Mouse (Mus musculus) embryonic stem cell, embryonic (primary cell): ENCODE data around the gene Rae1.

ENCODE experiments used
- CTCF ChIA-PET, 4 experiments: fragments of 300-600 bp in 2 of 4; fragments of 350-600 bp in 2 of 4; sonication (Branson Sonifier 250); formaldehyde crosslinking; loops; one replicate each; lab custom pipeline; 2022; ENCODE audit warnings: inconsistent platforms in 2 of 4; lab: Charles Lee
- POLR2A ChIA-PET, 4 experiments: fragments of 300-600 bp in 2 of 4; fragments of 350-600 bp in 2 of 4; sonication (Branson Sonifier 250); formaldehyde crosslinking; loops; one replicate each; lab custom pipeline; 2022; ENCODE audit warnings: antibody characterized with exemption in 4 of 4, inconsistent platforms in 1 of 4; lab: Charles Lee

Rae1 gene

GRCm38 (mm10) chr2:173028508-173029031 is 28.7 kb downstream of the Rae1 start:
- ChIA-PET CTCF (interaction anchor here in 1 of 4 experiments (1.1 kb wide), 1 partner anchor 18 kb away, joined by 3 read pairs; no protein-coding TSS in a partner anchor), POLR2A (interaction anchor here in 3 of 4 experiments (0.7 to 35.9 kb wide), 8 partner anchors 6 to 64 kb away, joined by 3 to 593 read pairs (median 68); partner anchors contain the start of genes Rbm38 (in 3 of the 3) and Rae1 (in 1 of the 3))

- ChIA-PET POLR2A (interaction anchor here in 3 of 4 experiments (0.6 to 35.9 kb wide), 9 partner anchors 4 to 1230 kb away, joined by 3 to 593 read pairs (median 5); partner anchors contain the start of gene Rbm38 (in 3 of the 3)), CTCF (interaction anchor here in 1 of 4 experiments (1.2 kb wide), 1 partner anchor 59 kb away, joined by 3 read pairs; no protein-coding TSS in a partner anchor)
Measured at GRCm38 (mm10) chr2:173030591-173031338, 30.8 kb downstream of the Rae1 start.

- ChIA-PET POLR2A (interaction anchor here in 3 of 4 experiments (0.7 to 35.9 kb wide), 5 partner anchors 10 to 17 kb away, joined by 3 to 593 read pairs (median 8); partner anchors contain the start of gene Rbm38 (in 2 of the 3)), CTCF (no interaction called here)
Measured at GRCm38 (mm10) chr2:173033531-173033930, 33.6 kb downstream of the Rae1 start.

GRCm38 (mm10) chr2:173034998-173035397 is 35.1 kb downstream of the Rae1 start:
- CTCF ChIA-PET: interaction anchor here in 1 of 4 experiments (0.6 kb wide), 1 partner anchor 11 kb away, joined by 12 read pairs; no protein-coding TSS in a partner anchor

GRCm38 (mm10) chr2:173035653-173036052 is 35.7 kb downstream of the Rae1 start:
- ChIA-PET POLR2A (interaction anchor here in 2 of 4 experiments (0.9 to 35.9 kb wide), 4 partner anchors 13 to 16 kb away, joined by 3 to 593 read pairs (median 70); partner anchors contain the start of gene Rbm38 (in 2 of the 2)), CTCF (interaction anchor here in 1 of 4 experiments (1.8 kb wide), 1 partner anchor 54 kb away, joined by 4 read pairs; no protein-coding TSS in a partner anchor)

More at GRCm38 (mm10) chr2:173034998-173035397, 35.1 kb downstream of the Rae1 start:
- POLR2A ChIA-PET: interaction anchor here in 3 of 4 experiments (0.6 to 35.9 kb wide), 5 partner anchors 12 to 945 kb away, joined by 3 to 593 read pairs (median 8); partner anchors contain the start of gene Rbm38 (in 2 of the 3)

- CTCF ChIA-PET: interaction anchor here in 2 of 4 experiments (0.7 to 1.8 kb wide), 2 partner anchors 53 to 57 kb away, joined by 4 to 5 read pairs; no protein-coding TSS in a partner anchor
- POLR2A ChIA-PET: interaction anchor here in 3 of 4 experiments (0.6 to 35.9 kb wide), 9 partner anchors 10 to 61 kb away, joined by 3 to 593 read pairs (median 3); partner anchors contain the start of gene Rbm38 (in 2 of the 3)
Measured at GRCm38 (mm10) chr2:173036055-173036454, 36.1 kb downstream of the Rae1 start.

GRCm38 (mm10) chr2:173036611-173037010 is 36.7 kb downstream of the Rae1 start:
- CTCF ChIA-PET: interaction anchor here in 2 of 4 experiments (0.7 to 1.8 kb wide), 2 partner anchors 53 to 57 kb away, joined by 4 to 5 read pairs; no protein-coding TSS in a partner anchor
- POLR2A ChIA-PET: interaction anchor here in 3 of 4 experiments (0.6 to 35.9 kb wide), 14 partner anchors 10 to 62 kb away, joined by 3 to 593 read pairs (median 3); partner anchors contain the start of gene Rbm38 (in 2 of the 3)

- ChIA-PET POLR2A (interaction anchor here in 3 of 4 experiments (0.7 to 35.9 kb wide), 11 partner anchors 9 to 34 kb away, joined by 3 to 593 read pairs (median 4); partner anchors contain the start of gene Rbm38 (in 2 of the 3)), CTCF (interaction anchor here in 1 of 4 experiments (1.8 kb wide), 1 partner anchor 52 kb away, joined by 4 read pairs; no protein-coding TSS in a partner anchor)
Measured at GRCm38 (mm10) chr2:173037347-173037746, 37.4 kb downstream of the Rae1 start.

GRCm38 (mm10) chr2:173037827-173038607 is 38.1 kb downstream of the Rae1 start:
- ChIA-PET CTCF (interaction anchor here in 1 of 4 experiments (1.8 kb wide), 1 partner anchor 51 kb away, joined by 4 read pairs; no protein-coding TSS in a partner anchor), POLR2A (interaction anchor here in 3 of 4 experiments (0.5 to 35.9 kb wide), 12 partner anchors 8 to 966 kb away, joined by 3 to 593 read pairs (median 4); partner anchors contain the start of gene Rbm38 (in 2 of the 3))

GRCm38 (mm10) chr2:173039041-173039440 is 39.1 kb downstream of the Rae1 start:
- ChIA-PET CTCF (no interaction called here), POLR2A (interaction anchor here in 1 of 4 experiments (35.9 kb wide), 1 partner anchor 19 kb away, joined by 593 read pairs; the partner anchor contains the start of gene Rbm38)

GRCm38 (mm10) chr2:173040803-173041202 is 40.9 kb downstream of the Rae1 start:
- POLR2A ChIA-PET: interaction anchor here in 2 of 4 experiments (0.8 to 35.9 kb wide), 4 partner anchors 14 to 21 kb away, joined by 4 to 593 read pairs (median 4); partner anchors contain the start of gene Rbm38 (in 1 of the 2)
- CTCF ChIA-PET: interaction anchor here in 1 of 4 experiments (0.6 kb wide), 1 partner anchor 319 kb away, joined by 3 read pairs; no protein-coding TSS in a partner anchor

GRCm38 (mm10) chr2:173041242-173041641 is 41.3 kb downstream of the Rae1 start:
- POLR2A ChIA-PET: interaction anchor here in 2 of 4 experiments (1.1 to 35.9 kb wide), 3 partner anchors 16 to 21 kb away, joined by 4 to 593 read pairs (median 5); partner anchors contain the start of gene Rbm38 (in 1 of the 2)
- CTCF ChIA-PET: interaction anchor here in 1 of 4 experiments (0.6 kb wide), 1 partner anchor 318 kb away, joined by 3 read pairs; no protein-coding TSS in a partner anchor

- CTCF ChIA-PET: no interaction called here
- POLR2A ChIA-PET: interaction anchor here in 1 of 4 experiments (35.9 kb wide), 1 partner anchor 22 kb away, joined by 593 read pairs; the partner anchor contains the start of gene Rbm38
Measured at GRCm38 (mm10) chr2:173041893-173042292, 42.0 kb downstream of the Rae1 start.

GRCm38 (mm10) chr2:173042504-173043162 is 42.7 kb downstream of the Rae1 start:
- CTCF ChIA-PET: no interaction called here
- POLR2A ChIA-PET: interaction anchor here in 2 of 4 experiments (0.6 to 35.9 kb wide), 3 partner anchors 19 to 23 kb away, joined by 3 to 593 read pairs (median 6); partner anchors contain the start of gene Rbm38 (in 2 of the 2)

- POLR2A ChIA-PET: interaction anchor here in 3 of 4 experiments (0.5 to 35.9 kb wide), 14 partner anchors 11 to 70 kb away, joined by 3 to 593 read pairs (median 4); partner anchors contain the start of gene Rbm38 (in 2 of the 3)
- CTCF ChIA-PET: interaction anchor here in 2 of 4 experiments (0.9 to 1.2 kb wide), 4 partner anchors 18 to 39 kb away, joined by 3 to 4 read pairs (median 3); no protein-coding TSS in a partner anchor
Measured at GRCm38 (mm10) chr2:173044198-173044970, 44.5 kb downstream of the Rae1 start.
